Mouse (Mus musculus): ENCODE data around the gene Maf. TPM values are rescaled to one million over a fixed set of nuclear protein-coding genes. Genes with fewer than 3 reads are reported as not detected.

Gene Maf
- 14.3 and 14.8 TPM in 2 replicates for polyA plus RNA-seq (2014; fragmentation: Nextera tagmentation; extraction: Ambion mirVana)

DNA sequence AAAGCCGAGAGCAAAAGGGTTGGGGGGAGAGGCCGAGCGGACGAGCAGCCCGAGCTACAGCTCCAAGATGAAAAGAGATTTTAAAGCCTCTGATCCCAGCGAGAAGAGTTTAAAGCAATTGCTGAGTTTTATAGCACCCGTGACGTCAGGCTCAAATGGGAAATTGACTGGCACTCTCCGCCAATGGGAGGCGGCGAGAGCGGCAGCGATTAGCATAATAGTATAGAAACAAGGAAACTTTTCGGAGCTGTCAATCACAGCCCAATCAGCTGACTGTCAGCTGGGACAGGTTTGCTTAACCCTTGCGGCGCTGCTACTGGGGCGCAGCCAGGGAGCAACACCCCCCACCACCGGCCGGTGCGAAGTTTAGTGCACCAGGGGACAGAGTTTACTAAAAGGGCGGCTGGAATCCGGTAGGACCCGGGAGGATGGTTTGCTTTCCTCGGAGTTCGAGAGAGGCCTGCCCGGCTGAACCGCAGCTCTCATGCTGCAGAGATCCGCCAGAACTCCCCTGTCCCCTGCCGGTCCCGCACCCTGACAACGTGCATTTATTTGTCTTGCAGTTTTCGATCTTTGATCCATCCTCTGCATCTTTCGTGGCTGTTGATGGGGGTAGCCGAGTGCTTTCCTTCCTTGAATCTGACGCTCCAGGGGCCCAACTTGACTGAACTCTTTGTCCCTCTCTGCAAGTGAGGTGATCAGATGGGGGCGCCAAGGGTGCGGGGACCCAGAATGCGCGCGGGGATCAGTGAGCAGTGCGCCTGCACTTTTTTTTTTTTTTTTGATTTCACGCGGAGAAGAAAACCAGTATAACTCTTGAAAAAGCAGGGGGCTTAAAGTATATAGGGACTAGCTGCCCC lies at the start of gene Maf:
Gene Maf, minus strand, starts transcription at position 64 of the 860 bp plus-strand sequence.
- peak within 1 kb of the TSS; percentile 71 for H3K9ac ChIP-seq (ENCODE audit: low read depth, low read length)
- H3K9me3 ChIP-seq (ENCODE audit: control insufficient read depth, low read length) = no peaks in the 10 kb centered on the region
- peak; percentile 75 for ATAC-seq (ENCODE audit: low read depth)
- H3K4me1 ChIP-seq (ENCODE audit: control insufficient read depth, insufficient read depth, low read length) = peaks cover 5% of the 10 kb centered on the region; the same call in 1 of the 2 replicates
- peak within 1 kb of the TSS; percentile 58 for H3K4me3 ChIP-seq (ENCODE audit: low read depth, low read length)
- 0 out of 2 replicates have a peak, but pooled peaks cover 9% of the 10 kb centered on the region for H3K27me3 ChIP-seq (replicated peaks; ENCODE audit: control insufficient read depth, insufficient read depth, low read length)
- 1% methylated on average over 42 of the region's 43 CpGs for WGBS
- H3K27ac ChIP-seq (replicated peaks; ENCODE audit: low read depth, low read length) = peak within 1 kb of the TSS; percentile 86
- peak within 1 kb of the TSS; percentile 79 for H3K4me2 ChIP-seq (ENCODE audit: low read depth, low read length)
- DNase-seq (ENCODE audit: low spot score) = peak; percentile 98
- H3K36me3 ChIP-seq (ENCODE audit: control insufficient read depth, insufficient read depth, low read length) = no peaks in the 10 kb centered on the region

DNA sequence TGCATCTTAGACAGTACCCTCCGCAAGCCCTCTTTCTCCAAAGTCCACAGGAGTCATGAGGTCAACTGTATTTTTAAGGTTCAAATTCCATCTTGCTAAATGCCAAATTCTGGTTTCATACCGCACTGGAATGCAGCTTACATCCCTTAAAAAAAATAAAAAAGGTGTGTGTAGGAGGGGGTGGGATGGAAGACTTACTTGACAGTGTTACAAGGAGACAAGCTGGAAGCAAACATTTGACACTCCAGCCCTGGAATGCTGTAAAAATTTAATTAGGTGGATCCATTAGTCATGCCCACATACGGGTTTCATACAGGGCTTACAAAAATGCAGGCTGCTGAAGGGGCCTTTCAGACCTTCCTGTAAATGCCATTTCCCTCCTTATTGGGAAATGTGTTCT lies 49.4 kb upstream of the Maf start:
- DNase-seq (ENCODE audit: low spot score) (peak; percentile 40), ATAC-seq (ENCODE audit: low read depth) (no peak)
- Histone ChIP-seq H3K27ac (replicated peaks; ENCODE audit: low read depth, low read length) (0 out of 2 replicates have a peak overlapping the region, but pooled peaks have one; percentile 4), H3K4me1 (ENCODE audit: control insufficient read depth, insufficient read depth, low read length) (peaks cover 9% of the 10 kb centered on the region; the same call in 1 of the 2 replicates), H3K9me3 (ENCODE audit: control insufficient read depth, low read length) (no peaks in the 10 kb centered on the region), H3K4me2 (ENCODE audit: low read depth, low read length) (no peak overlapping the region), H3K27me3 (replicated peaks; ENCODE audit: control insufficient read depth, insufficient read depth, low read length) (no peaks in the 10 kb centered on the region), H3K36me3 (ENCODE audit: control insufficient read depth, insufficient read depth, low read length) (no peaks in the 10 kb centered on the region), H3K9ac (ENCODE audit: low read depth, low read length) (no peak overlapping the region), H3K4me3 (ENCODE audit: low read depth, low read length) (no peak overlapping the region)
- WGBS = 42% methylated on average over 3 of the region's 3 CpGs

DNA sequence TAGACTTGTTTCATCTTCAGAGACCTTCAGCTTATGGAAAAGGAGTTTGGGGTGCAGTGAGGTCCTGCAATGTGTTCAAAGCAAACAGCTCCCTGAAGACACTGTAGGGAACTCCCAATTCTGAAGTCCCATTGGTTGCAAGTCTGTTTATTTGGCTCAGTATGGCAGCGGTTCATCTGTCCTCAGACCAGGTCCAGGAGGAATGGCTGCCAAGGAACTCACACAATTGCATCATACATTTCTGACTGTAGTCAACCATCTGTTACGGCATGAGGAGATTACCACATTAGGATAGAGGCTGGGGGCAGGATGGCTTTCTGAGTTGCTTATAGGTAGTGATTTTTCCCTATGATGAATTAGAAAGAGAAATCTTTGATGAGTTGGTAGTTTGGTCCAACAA lies 48.4 kb upstream of the Maf start:
- DNase-seq (ENCODE audit: low spot score) (no peak), ATAC-seq (ENCODE audit: low read depth) (no peak)
- no peak overlapping the region for H3K9ac ChIP-seq (ENCODE audit: low read depth, low read length)
- no peak overlapping the region for H3K4me2 ChIP-seq (ENCODE audit: low read depth, low read length)
- no peaks in the 10 kb centered on the region for H3K27me3 ChIP-seq (replicated peaks; ENCODE audit: control insufficient read depth, insufficient read depth, low read length)
- WGBS = 82% methylated on average over 2 of the region's 2 CpGs
- no peak overlapping the region for H3K4me3 ChIP-seq (ENCODE audit: low read depth, low read length)
- no peaks in the 10 kb centered on the region for H3K9me3 ChIP-seq (ENCODE audit: control insufficient read depth, low read length)
- no peaks in the 10 kb centered on the region for H3K36me3 ChIP-seq (ENCODE audit: control insufficient read depth, insufficient read depth, low read length)
- H3K27ac ChIP-seq (replicated peaks; ENCODE audit: low read depth, low read length) = no peak overlapping the region
- peaks cover 9% of the 10 kb centered on the region; the same call in 1 of the 2 replicates for H3K4me1 ChIP-seq (ENCODE audit: control insufficient read depth, insufficient read depth, low read length)

DNA sequence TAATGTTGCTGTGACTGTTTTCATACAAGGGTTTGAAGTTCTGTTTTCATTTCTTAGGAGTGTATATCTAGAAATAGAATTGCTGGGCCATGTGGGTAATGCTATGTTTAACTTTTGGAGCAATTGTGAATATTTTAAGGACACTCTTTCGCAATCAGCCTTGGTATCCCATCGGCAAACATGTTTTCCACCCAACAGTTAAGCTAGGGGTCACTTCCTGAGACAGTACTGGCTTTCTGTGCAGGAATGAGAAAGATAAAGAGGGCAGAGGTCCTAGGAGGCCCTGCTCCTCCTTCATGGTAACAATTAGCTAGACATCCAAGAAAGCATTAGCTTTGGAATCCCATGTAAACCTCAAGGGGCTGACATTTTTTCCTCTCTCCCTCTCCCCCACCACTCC lies 47.1 kb upstream of the Maf start:
- 47% methylated on average over 2 of the region's 2 CpGs for WGBS

DNA sequence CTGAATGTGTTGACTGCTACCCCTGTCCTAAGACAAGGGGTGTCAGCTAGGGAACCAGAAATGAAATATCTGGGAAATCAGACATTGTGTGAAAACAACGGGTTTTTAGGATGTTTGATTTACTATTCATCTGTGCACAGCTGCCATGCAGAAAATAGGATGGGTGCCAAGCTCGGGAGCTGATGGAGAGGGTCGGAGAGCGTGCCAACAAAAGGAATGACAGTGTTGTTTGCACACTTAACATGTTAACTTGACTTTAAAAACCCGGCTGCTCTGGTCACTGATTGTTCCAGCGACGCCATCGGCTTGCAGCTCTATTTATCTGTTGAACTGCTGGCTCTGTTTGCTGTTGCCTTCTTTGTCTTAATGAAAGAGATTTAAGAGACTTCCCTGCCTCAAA lies 46.2 kb upstream of the Maf start:
- H3K9me3 ChIP-seq (ENCODE audit: control insufficient read depth, low read length) = no peaks in the 10 kb centered on the region
- DNase-seq (ENCODE audit: low spot score) (peak; percentile 55), ATAC-seq (ENCODE audit: low read depth) (no peak)
- no peak overlapping the region for H3K4me2 ChIP-seq (ENCODE audit: low read depth, low read length)
- peaks cover 9% of the 10 kb centered on the region; the same call in 1 of the 2 replicates for H3K4me1 ChIP-seq (ENCODE audit: control insufficient read depth, insufficient read depth, low read length)
- no peaks in the 10 kb centered on the region for H3K36me3 ChIP-seq (ENCODE audit: control insufficient read depth, insufficient read depth, low read length)
- H3K27ac ChIP-seq (replicated peaks; ENCODE audit: low read depth, low read length) = no peak overlapping the region
- no peak overlapping the region for H3K4me3 ChIP-seq (ENCODE audit: low read depth, low read length)
- no peak overlapping the region for H3K9ac ChIP-seq (ENCODE audit: low read depth, low read length)
- H3K27me3 ChIP-seq (replicated peaks; ENCODE audit: control insufficient read depth, insufficient read depth, low read length) = no peaks in the 10 kb centered on the region
- 68% methylated on average over 8 of the region's 8 CpGs for WGBS

More for the DNA sequence above, 47.1 kb upstream of the Maf start:
- no peaks in the 10 kb centered on the region for H3K9me3 ChIP-seq (ENCODE audit: control insufficient read depth, low read length)
- H3K27ac ChIP-seq (replicated peaks; ENCODE audit: low read depth, low read length) = no peak overlapping the region
- H3K27me3 ChIP-seq (replicated peaks; ENCODE audit: control insufficient read depth, insufficient read depth, low read length) = no peaks in the 10 kb centered on the region
- H3K4me3 ChIP-seq (ENCODE audit: low read depth, low read length) = no peak overlapping the region
- no peaks in the 10 kb centered on the region for H3K36me3 ChIP-seq (ENCODE audit: control insufficient read depth, insufficient read depth, low read length)
- DNase-seq (ENCODE audit: low spot score) (peak; percentile 10), ATAC-seq (ENCODE audit: low read depth) (no peak)
- H3K9ac ChIP-seq (ENCODE audit: low read depth, low read length) = no peak overlapping the region
- no peak overlapping the region for H3K4me2 ChIP-seq (ENCODE audit: low read depth, low read length)
- H3K4me1 ChIP-seq (ENCODE audit: control insufficient read depth, insufficient read depth, low read length) = peaks cover 9% of the 10 kb centered on the region; the same call in 1 of the 2 replicates

DNA sequence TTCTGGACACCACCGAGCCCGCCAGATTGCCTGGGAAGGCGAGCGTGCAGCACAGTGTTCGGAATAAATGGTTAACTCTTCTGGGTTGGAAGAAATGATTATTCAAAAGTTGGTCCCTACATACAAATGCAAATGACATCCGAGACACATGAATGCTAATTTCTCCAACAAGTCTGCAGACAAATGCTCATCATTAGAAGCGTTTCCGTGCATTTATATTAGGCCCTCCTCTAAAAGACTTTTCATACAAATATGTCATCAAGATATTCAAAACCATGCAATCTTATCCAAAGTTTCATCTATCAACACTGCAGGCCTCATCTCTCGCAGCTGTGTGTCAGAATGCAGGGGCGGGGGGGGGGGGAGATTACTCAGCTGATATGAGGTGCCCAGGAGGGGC lies 39.8 kb upstream of the Maf start:
- Histone ChIP-seq H3K36me3 (ENCODE audit: control insufficient read depth, insufficient read depth, low read length) (no peaks in the 10 kb centered on the region), H3K4me3 (ENCODE audit: low read depth, low read length) (no peak overlapping the region), H3K9ac (ENCODE audit: low read depth, low read length) (no peak overlapping the region), H3K4me2 (ENCODE audit: low read depth, low read length) (no peak overlapping the region), H3K27ac (replicated peaks; ENCODE audit: low read depth, low read length) (no peak overlapping the region), H3K9me3 (ENCODE audit: control insufficient read depth, low read length) (no peaks in the 10 kb centered on the region), H3K27me3 (replicated peaks; ENCODE audit: control insufficient read depth, insufficient read depth, low read length) (no peaks in the 10 kb centered on the region), H3K4me1 (ENCODE audit: control insufficient read depth, insufficient read depth, low read length) (no peaks in the 10 kb centered on the region)
- no peak for DNase-seq (ENCODE audit: low spot score)
- no peak for ATAC-seq (ENCODE audit: low read depth)
- WGBS = 82% methylated on average over 10 of the region's 10 CpGs

DNA sequence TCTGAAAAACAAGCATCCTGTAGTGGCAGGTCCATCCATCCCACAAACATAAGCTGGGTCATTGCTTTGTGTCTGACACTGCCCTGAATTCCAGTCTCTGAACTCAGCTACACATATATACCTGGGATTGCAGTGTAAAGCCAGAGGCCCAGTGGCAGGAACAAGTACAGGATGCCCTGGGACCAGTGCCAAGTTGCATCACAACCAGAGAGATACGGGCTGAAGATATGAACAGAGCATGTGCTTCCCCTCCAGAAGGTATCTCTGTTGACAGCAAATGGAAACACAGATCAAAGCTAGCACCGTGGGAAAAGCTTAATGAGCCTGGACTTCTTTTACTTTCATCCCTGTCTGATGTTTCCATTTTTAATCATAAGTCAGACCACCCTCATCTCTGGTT lies 38.1 kb upstream of the Maf start:
- H3K36me3 ChIP-seq (ENCODE audit: control insufficient read depth, insufficient read depth, low read length) = no peaks in the 10 kb centered on the region
- H3K4me3 ChIP-seq (ENCODE audit: low read depth, low read length) = no peak overlapping the region
- no peak overlapping the region for H3K4me2 ChIP-seq (ENCODE audit: low read depth, low read length)
- 47% methylated on average over 2 of the region's 2 CpGs for WGBS
- no peaks in the 10 kb centered on the region for H3K27me3 ChIP-seq (replicated peaks; ENCODE audit: control insufficient read depth, insufficient read depth, low read length)
- no peak overlapping the region for H3K9ac ChIP-seq (ENCODE audit: low read depth, low read length)
- H3K4me1 ChIP-seq (ENCODE audit: control insufficient read depth, insufficient read depth, low read length) = no peaks in the 10 kb centered on the region
- DNase-seq (ENCODE audit: low spot score) (peak; percentile 14), ATAC-seq (ENCODE audit: low read depth) (no peak)
- no peak overlapping the region for H3K27ac ChIP-seq (replicated peaks; ENCODE audit: low read depth, low read length)
- H3K9me3 ChIP-seq (ENCODE audit: control insufficient read depth, low read length) = no peaks in the 10 kb centered on the region

DNA sequence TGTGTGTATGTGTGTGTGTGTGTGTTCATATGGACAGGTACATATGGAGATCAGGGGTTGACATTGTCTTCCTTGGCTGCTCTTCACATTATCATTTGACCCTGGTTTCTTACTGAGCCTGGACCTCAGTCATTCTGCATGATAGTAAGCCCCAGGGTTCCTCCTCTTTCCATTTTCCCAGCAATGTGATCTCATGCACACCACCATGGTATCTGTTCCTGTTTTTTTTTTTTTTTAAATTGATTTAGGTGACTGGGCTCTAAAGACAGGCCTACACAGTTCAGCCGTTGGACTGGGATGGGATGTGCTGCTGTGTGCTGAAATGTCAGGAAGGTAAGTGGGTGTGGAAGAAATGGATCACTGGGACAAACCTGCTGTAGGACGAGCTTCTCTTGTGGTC lies 35.8 kb upstream of the Maf start:
- H3K9me3 ChIP-seq (ENCODE audit: control insufficient read depth, low read length) = no peaks in the 10 kb centered on the region
- H3K4me2 ChIP-seq (ENCODE audit: low read depth, low read length) = no peak overlapping the region
- H3K4me3 ChIP-seq (ENCODE audit: low read depth, low read length) = no peak overlapping the region
- no peak for ATAC-seq (ENCODE audit: low read depth)
- WGBS = 75% methylated on average over 2 of the region's 2 CpGs
- H3K27ac ChIP-seq (replicated peaks; ENCODE audit: low read depth, low read length) = no peak overlapping the region
- no peak for DNase-seq (ENCODE audit: low spot score)
- H3K9ac ChIP-seq (ENCODE audit: low read depth, low read length) = no peak overlapping the region
- no peaks in the 10 kb centered on the region for H3K4me1 ChIP-seq (ENCODE audit: control insufficient read depth, insufficient read depth, low read length)
- no peaks in the 10 kb centered on the region for H3K27me3 ChIP-seq (replicated peaks; ENCODE audit: control insufficient read depth, insufficient read depth, low read length)
- no peaks in the 10 kb centered on the region for H3K36me3 ChIP-seq (ENCODE audit: control insufficient read depth, insufficient read depth, low read length)

DNA sequence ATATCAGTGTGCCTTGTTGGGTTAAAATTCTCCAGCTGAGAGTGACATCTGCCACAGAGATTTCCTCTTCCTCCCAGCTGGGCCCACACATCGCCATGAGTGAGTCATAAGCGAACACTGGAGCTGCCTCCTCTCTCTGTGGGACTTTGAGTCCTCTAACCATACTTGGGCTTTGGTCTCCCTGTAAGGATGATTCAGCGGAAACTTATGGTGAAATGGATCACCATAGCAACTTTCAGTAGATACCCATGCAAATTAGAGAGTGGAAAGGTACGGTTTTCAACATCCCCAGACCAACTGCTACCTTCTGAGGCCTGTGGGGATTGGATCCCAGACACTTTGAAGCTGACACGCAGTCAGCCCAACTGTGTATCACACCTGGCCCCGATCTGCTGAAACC lies 35.1 kb upstream of the Maf start:
- Histone ChIP-seq H3K27me3 (replicated peaks; ENCODE audit: control insufficient read depth, insufficient read depth, low read length) (no peaks in the 10 kb centered on the region), H3K4me2 (ENCODE audit: low read depth, low read length) (no peak overlapping the region), H3K27ac (replicated peaks; ENCODE audit: low read depth, low read length) (no peak overlapping the region), H3K9me3 (ENCODE audit: control insufficient read depth, low read length) (no peaks in the 10 kb centered on the region), H3K36me3 (ENCODE audit: control insufficient read depth, insufficient read depth, low read length) (no peaks in the 10 kb centered on the region), H3K9ac (ENCODE audit: low read depth, low read length) (no peak overlapping the region), H3K4me1 (ENCODE audit: control insufficient read depth, insufficient read depth, low read length) (no peaks in the 10 kb centered on the region), H3K4me3 (ENCODE audit: low read depth, low read length) (no peak overlapping the region)
- DNase-seq (ENCODE audit: low spot score) = no peak
- no peak for ATAC-seq (ENCODE audit: low read depth)
- 86% methylated on average over 6 of the region's 6 CpGs for WGBS

Measured in embryonic facial prominence, embryonic 14.5 days (tissue).